Mouse (Mus musculus) thymus, adult 2 months (tissue): Measurements from ENCODE around the gene Fads3. TPM values are rescaled to one million over a fixed set of nuclear protein-coding genes. Genes with fewer than 3 reads are reported as not detected.

Experiments
- DNase-seq: peaks from one replicate; pipeline ENCODE4 v3.0.0; 2021
- H3K27ac ChIP-seq: fragments of 200-500 bp; 2 replicates; pipeline ENCODE4 v1.5.1; 2012; ENCODE audit warnings: low read length, control low read depth; ENCODE audit not compliant: control insufficient read depth, insufficient read depth
- H3K27me3 ChIP-seq: fragments of 200-500 bp; 2 replicates; pipeline ENCODE4 v1.6.1; 2012; ENCODE audit warnings: mild to moderate bottlenecking, low read length, moderate library complexity, mixed read lengths; ENCODE audit not compliant: control insufficient read depth, insufficient read depth
- H3K36me3 ChIP-seq: fragments of 200-500 bp; 2 replicates; pipeline ENCODE4 v1.6.1; 2012; ENCODE audit warnings: mild to moderate bottlenecking, low read length, moderate library complexity; ENCODE audit not compliant: control insufficient read depth, insufficient read depth
- H3K4me1 ChIP-seq: fragments of 200-500 bp; replicated peaks from 2 replicates; pipeline ENCODE4 v1.6.1; 2012; ENCODE audit warnings: low read length; ENCODE audit not compliant: control insufficient read depth, insufficient read depth
- H3K4me3 ChIP-seq: fragments of 200-500 bp; 2 replicates; pipeline ENCODE4 v1.5.1; 2012; ENCODE audit warnings: mild to moderate bottlenecking, low read length, control low read depth, moderate library complexity; ENCODE audit not compliant: control insufficient read depth, insufficient read depth
- CTCF ChIP-seq: fragments of 200-500 bp; IDR thresholded peaks from 2 replicates; pipeline ENCODE4 v1.5.1; 2012; ENCODE audit warnings: mild to moderate bottlenecking, control low read depth, low read length, moderate library complexity, borderline replicate concordance; ENCODE audit not compliant: control insufficient read depth, poor library complexity, insufficient read depth; ENCODE audit errors: extremely low read depth
- POLR2A ChIP-seq: fragments of 200-500 bp; IDR thresholded peaks from 2 replicates; pipeline ENCODE4 v1.6.1; 2012; ENCODE audit warnings: mild to moderate bottlenecking, low read length, control low read depth, moderate library complexity; ENCODE audit not compliant: control insufficient read depth, poor library complexity, insufficient read depth; ENCODE audit errors: extremely low read depth
- WGBS: fragments of 180-500 bp; shearing (Covaris S2); methylation state at CpG from one replicate; pipeline ENCODE4 v1.1.7; 2018; 5-methylcytosine and 5-hydroxymethylcytosine counted together
- polyA plus RNA-seq: library from polyadenylated mRNA; depleted of rRNA; stranded (reverse); fragments of >200 nt; gene quantifications from 2 replicates; pipeline ENCODE4 v1.2.3, GENCODE M21; 2012

The Fads3 gene
- polyA plus RNA-seq, 1 experiment, result 19.9 TPM

DNA sequence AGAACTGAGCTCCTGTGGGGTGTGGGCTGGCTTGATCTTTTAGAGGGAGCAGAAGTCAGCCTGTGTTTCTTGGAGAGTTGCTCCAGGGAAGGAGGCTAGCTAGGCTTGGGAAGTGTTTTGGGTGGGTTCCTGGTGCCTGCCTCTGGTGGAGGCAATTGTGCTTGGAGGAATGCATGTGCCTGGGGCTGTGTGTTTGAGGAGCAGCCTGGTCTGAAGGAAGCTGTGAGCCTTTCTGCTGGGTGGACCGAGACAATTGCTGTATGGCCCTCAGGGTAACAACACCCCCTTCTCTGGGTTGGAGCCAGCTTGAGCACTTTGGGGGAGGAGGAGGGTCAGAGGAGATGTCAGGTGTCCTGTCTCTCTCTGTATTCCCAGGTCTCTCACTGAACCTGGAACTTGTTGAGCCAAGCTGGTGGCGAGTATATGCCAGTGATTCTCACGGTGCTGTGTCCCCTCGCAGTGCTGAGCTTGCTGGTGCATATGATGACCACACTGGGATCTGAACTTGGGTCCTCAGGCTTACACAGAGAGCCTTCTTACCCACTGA, 22.1 kb upstream of the Fads3 start:
- Histone ChIP-seq H3K36me3 (no peaks in the 10 kb centered on the region), H3K27ac (no peak overlapping the region), H3K4me1 (peaks cover 12% of the 10 kb centered on the region), H3K4me3 (no peak overlapping the region), H3K27me3 (no peaks in the 10 kb centered on the region)
- WGBS, result 93% methylated on average over 4 of the region's 4 CpGs
- TF ChIP-seq CTCF (no peak), POLR2A (no peak)
- DNase-seq, result no peak

DNA sequence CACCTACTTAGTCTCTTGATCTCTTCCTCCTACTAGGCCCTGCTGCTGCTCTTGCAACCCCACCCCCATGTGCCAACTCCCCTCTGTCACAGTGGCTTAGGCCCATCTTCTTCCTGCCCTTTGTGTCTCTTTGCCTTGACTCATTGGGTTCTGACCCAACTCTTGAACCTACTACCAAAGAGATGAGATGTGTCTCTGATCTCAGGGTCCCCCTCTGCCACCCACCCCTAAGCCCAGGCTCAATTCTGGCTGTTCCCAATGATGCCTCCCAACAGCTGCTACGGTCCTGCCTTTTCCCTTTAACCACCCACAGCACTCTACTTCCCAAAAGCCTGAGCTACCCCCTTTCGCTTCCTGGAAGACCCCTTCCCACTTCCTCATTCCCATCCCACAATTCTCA, 19.4 kb upstream of the Fads3 start:
- Histone ChIP-seq H3K27me3 (no peaks in the 10 kb centered on the region), H3K36me3 (no peaks in the 10 kb centered on the region), H3K4me3 (no peak overlapping the region), H3K4me1 (peaks cover 15% of the 10 kb centered on the region), H3K27ac (no peak overlapping the region)
- WGBS, result 65% methylated on average over 2 of the region's 2 CpGs
- TF ChIP-seq POLR2A, result no peak
- TF ChIP-seq CTCF, result no peak
- no peak for DNase-seq

DNA sequence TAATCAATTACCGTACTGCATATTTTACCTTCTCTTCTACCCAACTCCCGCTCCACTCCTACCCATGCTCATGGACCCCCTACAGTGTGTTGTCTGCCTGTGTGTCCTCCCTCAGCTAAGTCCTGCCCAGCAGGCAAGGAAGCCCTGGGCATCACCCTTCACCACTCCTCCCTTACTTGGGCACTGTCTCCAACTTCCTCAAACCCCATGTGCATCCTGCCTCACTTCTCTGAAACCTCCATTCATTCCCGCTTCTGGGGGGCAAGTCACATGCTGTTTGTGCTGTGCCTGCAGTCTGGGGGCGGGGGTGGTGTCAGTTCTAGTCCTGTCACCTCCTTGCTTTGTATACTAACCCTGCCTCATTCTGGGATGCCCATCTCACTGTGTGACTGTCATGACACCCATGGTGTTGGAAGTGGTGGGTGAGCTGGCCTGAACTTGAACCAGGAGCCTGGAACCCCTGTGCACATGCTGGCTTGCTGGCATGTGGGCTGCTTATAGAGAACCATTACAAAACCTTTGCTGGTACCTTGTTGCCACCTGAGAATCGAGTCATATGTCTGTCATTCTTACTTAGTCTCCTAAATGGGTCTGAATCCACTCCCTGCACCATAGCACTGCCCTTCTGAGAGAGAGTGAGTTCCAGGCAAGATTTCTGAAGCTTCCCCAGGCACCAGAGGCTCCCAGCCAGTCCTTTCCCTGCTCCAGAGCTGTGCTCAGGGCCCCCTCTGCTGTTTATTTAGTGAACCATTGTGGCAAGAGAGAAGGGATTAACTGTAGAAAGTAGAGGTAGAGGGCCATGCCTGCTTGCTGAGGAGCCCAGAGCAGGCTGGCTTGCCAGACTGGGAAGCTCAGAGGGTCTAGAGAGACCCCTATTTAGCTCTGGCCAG, 18.7 kb upstream of the Fads3 start:
- H3K4me1 ChIP-seq, result peaks cover 15% of the 10 kb centered on the region
- H3K36me3 ChIP-seq, result no peaks in the 10 kb centered on the region
- DNase-seq, result no peak
- H3K27me3 ChIP-seq, result no peaks in the 10 kb centered on the region
- no peak for TF ChIP-seq POLR2A
- TF ChIP-seq CTCF, result no peak
- no peak overlapping the region for H3K4me3 ChIP-seq
- WGBS, result 69% methylated on average over 5 of the region's 5 CpGs
- H3K27ac ChIP-seq, result no peak overlapping the region

DNA sequence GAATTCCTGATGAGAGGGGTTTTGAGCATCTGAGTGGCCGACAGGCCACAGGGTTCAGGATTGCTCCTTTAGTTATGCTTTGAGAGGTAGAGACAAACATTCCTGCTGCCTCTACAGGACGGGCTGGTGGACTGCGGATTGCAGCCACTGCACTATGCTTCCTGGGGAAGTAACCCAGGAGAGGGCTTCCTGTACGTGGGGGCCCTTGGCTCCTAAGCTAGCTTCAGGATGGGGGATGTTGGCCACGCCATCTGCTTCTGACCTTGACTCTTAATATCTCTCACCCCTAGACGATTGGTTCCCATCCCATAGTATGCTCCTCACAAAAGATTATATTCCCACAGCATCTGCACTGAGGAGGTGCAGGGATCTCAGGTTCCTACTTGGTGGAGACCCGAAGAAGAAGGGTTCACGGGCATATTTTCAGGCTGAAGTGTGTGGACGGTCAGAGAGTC, 18.0 kb upstream of the Fads3 start:
- Histone ChIP-seq H3K27ac (no peak overlapping the region), H3K4me3 (no peak overlapping the region), H3K27me3 (no peaks in the 10 kb centered on the region), H3K36me3 (no peaks in the 10 kb centered on the region), H3K4me1 (peaks cover 9% of the 10 kb centered on the region)
- WGBS, result 58% methylated on average over 9 of the region's 9 CpGs
- TF ChIP-seq POLR2A (no peak), CTCF (no peak)
- DNase-seq, result no peak

DNA sequence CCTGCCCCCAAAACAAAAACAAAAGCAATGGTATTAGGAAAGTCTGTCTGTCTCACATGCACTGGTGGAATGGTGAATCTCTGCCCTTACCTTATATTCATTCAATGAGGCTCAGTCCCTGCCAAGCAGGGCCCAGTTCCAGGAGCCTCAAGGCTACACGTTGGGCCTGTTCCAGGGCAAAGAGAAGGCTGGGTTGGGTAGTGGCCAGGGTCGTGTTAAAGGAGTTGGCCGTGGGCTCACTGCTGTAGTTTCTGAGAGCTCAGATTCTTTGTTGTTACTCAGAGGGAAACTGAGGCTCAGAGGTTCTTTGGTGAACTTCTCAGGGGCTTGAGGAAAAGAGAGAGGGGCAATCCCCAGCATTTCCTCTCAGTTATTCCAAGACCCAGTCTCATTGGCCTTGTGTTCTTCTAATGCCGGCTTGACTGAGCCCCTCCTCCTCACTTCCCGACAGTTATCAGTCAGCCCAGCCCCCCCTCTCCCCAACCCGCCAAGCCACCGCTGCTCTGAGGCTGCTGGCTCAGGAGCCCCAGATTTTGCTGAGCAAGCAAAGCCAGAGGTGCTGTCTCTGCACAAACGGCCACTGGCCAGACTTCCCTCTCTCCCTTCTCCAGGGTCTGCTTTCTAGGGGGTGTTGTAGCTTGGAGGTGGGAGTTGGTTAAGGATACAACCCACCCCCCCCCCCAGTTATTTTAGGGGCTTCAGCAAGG, 16.0 kb upstream of the Fads3 start:
- TF ChIP-seq CTCF (no peak), POLR2A (no peak)
- no peak for DNase-seq
- H3K36me3 ChIP-seq, result no peaks in the 10 kb centered on the region
- WGBS, result 24% methylated on average over 8 of the region's 8 CpGs
- no peak overlapping the region for H3K27ac ChIP-seq
- H3K27me3 ChIP-seq, result no peaks in the 10 kb centered on the region
- H3K4me1 ChIP-seq, result 0 out of 2 replicates have a peak, but pooled peaks cover 3% of the 10 kb centered on the region
- H3K4me3 ChIP-seq, result no peak overlapping the region

DNA sequence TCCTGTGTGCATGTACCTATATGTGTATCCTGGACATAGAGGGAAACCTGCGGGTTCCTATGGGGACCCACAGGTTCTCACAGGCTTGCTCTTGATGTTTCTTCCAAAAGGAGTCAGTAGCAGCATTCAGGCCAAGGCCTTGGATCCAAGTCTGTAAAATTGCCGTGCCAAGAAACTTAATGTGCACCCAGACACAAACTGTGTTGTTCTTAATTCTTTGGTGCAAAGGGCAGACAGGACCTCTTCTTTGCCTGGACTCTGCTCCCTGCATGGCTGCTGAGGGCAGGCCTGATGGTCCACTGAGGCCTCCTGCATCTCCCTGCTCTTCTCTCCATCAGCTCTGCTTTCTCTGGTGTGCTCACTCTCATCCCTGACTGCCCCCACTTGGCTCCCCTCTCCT, 11.6 kb upstream of the Fads3 start:
- WGBS, result 98% methylated on average over 2 of the region's 2 CpGs
- Histone ChIP-seq H3K36me3 (no peaks in the 10 kb centered on the region), H3K27me3 (no peaks in the 10 kb centered on the region), H3K4me3 (no peak overlapping the region), H3K27ac (no peak overlapping the region), H3K4me1 (0 out of 2 replicates have a peak, but pooled peaks cover 3% of the 10 kb centered on the region)
- DNase-seq, result no peak
- no peak for TF ChIP-seq CTCF
- TF ChIP-seq POLR2A, result no peak
